Mouse (Mus musculus): Measurements from ENCODE around the gene Hist1h2bf.
A peak's percentile ranks its signal among the peaks of the same experiment; 100 is the strongest.
"Not testable (repeated sequence)": the region's sequence is repeated elsewhere in the genome, so short reads cannot be mapped to it uniquely, and the experiment has no call there.

Gene Hist1h2bf

GRCm38 (mm10) chr13:23573898-23574524, at the start of gene Hist1h2bf, which contains the start of gene Hist1h2ad:
Hist1h2bf (minus strand) TSS chr13:23574196.
Hist1h2ad (plus strand) TSS chr13:23574381.
- peak; percentile 99 for DNase-seq (ENCODE audit: low read depth, low spot score)

DNA sequence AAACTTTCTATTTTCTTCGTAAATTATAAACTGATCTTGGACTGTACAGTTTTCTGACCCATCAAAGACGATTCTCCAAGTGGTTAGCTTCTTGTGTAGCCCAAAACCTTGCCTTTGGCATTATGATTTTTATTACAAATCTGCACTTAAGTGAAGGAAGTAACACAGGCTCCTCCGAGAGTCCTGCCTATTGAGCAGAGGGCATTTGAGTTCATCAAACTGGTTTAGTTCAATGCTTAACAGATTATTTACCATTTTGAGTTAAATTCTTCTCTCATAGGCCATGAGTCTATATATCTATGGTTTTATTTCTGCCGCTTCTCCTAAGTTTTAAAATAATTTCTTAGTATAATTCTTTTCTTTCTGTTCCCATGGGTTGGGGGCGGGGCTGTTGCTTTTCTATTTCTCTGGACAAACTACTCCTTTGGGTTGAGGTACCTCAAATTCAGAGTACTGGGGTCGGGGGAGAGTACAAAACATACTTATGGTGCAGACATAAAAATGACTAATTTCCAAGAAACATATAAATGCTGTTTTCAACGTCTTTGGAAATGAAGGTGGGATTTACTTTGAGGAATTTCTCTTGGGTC, 49.0 kb upstream of the Hist1h2bf start:
- peak; percentile 52 for DNase-seq (ENCODE audit: low read depth, low spot score)

DNA sequence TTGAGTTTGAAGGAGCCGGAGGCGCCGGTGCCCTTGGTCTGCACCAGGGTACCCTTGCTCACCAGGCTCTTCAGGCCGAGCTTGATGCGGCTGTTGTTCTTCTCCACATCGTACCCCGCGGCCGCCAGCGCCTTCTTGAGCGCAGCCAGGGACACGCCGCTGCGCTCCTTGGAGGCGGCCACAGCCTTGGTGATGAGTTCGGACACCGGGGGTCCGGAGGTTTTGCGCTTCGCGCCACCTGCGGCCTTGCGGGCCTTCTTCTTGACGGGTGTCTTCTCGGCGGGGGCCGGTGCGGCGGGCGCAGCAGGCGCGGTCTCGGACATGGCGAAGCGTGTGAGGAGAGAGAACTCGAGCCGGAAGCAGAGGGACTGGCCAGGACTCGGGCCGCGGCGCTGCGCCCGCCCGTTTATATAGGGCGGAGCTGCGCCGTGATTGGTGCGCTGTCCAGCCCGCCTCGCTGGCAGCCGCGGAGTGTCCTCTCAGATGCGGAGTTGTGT, 48.2 kb upstream of the Hist1h2bf start, which contains the start of gene Hist1h1e:
Gene Hist1h1e (minus strand): TSS at position 384 of the 497 bp plus-strand sequence.
- peak; percentile 90 for DNase-seq (ENCODE audit: low read depth, low spot score)

DNA sequence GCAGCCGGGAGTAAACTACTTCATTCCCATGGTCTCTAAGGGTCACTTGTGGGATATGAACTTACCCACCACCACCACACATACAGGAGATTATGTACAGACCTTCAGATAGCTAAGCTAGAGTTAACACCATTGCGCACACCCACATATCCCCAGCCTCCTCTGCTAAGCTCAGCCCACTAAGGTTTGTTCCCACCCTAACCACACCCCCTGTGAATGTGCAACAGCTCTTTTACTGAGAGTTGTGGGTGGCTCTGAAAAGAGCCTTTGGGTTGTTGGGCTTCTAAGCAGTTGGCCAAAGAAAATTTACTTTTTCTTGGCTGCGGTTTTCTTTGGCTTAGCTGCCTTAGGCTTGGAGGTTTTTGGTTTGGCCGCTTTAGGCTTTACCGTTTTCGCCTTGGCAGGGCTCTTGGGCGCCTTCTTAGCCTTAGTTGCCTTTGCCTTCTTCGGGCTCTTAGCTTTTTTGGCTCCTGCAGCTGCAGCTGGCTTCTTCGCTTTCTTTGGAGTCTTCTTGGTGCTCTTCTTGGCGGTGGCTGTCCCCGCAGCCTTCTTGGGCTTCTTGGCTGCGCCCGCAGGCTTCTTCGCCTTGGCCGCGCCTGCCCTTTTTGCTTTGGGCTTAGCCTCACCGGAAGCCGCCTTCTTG, 47.7 kb upstream of the Hist1h2bf start:
- DNase-seq (ENCODE audit: low read depth, low spot score) = peak; percentile 86

DNA sequence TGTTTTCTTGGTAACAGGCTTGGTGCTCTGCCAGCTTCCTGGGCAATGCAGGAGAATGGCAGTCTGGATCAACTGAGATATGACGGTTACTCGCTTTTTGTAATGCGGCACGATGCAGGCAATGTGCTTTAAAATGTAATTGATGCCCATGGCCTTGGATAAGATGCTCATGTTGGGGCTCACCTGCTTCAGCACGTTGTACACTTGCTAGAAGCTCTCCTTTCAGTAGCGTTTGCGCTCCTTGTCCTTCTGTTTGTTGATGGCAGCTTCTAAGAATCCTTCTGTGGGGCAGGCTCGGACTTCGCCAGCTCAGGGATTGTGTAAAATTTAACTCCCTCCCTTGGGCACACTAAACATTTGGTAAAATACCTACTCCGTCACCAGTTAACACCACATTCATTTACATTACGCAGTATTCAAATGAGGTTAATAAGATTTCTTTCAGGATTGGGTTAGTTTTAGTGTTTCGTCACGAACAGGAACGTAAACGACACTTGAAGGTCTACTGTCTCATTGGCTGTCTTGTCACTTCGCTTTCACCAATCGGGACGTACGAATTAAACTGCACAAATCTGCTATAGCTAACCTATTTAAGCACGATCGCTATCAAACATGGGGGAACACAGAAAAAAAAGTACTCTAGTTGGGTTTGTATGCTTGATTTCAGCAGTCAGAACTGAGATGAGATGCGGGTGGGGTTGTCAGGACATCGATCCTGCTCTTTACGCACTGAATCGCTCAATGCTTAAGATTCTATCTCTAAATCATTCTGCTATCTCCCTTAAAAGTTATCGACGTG, 46.9 kb upstream of the Hist1h2bf start, which contains the start of gene Hist1h2be:
Gene Hist1h2be (minus strand): TSS at position 392 of the 799 bp plus-strand sequence.
- DNase-seq (ENCODE audit: low read depth, low spot score) = peak; percentile 87

- peak; percentile 28 for DNase-seq (ENCODE audit: low read depth, low spot score)
Observed at GRCm38 (mm10) chr13:23620056-23620732, 46.2 kb upstream of the Hist1h2bf start.

- DNase-seq (ENCODE audit: low read depth, low spot score) = no peak
Observed at GRCm38 (mm10) chr13:23611638-23612037, 37.6 kb upstream of the Hist1h2bf start.

DNA sequence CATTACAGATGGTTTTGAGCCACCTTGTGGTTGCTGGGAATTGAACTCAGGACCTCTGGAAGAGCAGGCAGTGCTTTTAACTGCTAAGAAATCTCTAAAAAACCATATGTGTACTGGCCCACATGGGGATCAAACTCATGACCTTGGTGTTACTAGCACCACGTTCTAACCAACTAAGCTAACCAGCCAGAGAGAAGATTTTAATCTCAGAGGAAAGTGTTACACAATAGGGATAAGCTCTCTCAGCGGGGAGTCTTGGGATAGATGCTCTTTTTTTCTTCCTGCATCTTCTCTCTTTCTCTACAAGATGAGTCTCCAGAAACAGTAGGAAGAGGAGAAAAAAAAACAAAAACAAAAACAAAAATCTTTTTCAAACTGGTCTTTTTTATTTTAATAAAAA, 36.4 kb upstream of the Hist1h2bf start:
- DNase-seq (ENCODE audit: low read depth, low spot score) = no peak

- no peak for DNase-seq (ENCODE audit: low read depth, low spot score)
Observed at GRCm38 (mm10) chr13:23609844-23610243, 35.8 kb upstream of the Hist1h2bf start.

- DNase-seq (ENCODE audit: low read depth, low spot score) = peak; percentile 62
Observed at GRCm38 (mm10) chr13:23609209-23609608, 35.2 kb upstream of the Hist1h2bf start.

DNA sequence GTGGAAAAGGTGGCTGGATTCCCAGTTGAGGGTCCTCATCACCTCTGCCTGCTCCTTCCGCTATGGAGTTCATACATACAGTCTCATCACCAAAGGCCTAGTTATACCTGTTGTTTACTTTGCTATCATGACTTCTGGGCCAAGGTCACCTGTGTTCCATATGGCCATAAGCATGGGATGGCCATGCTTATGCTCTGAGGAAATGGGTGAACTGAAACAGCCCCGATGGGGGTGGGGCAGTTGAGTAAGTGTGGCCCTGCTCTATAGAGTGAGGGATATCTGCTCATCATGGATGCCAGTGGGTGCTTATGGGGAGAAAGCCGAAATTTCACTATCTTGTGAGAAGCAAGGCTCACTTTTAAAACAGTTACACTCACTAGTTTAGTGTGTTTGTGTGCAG, 31.1 kb upstream of the Hist1h2bf start:
- DNase-seq (ENCODE audit: low read depth, low spot score) = no peak

DNA sequence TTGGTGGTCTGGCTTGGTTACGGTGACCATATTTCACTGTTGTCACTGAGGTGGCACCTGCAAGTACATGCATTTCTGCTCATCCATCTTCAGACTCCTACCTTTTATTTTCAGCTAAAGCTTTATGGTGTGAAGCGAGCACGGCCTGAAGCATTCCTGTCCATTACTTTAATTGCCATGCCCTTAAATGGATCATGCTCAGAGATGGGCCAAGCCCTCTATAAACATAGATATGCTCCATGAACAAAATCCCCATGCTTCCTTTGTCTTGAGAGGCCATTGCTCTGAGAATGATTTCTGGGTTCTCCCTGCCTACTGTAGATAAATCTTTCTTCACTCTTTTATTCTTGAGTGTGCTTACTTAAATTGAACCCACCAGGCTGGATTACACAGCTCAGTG, 30.5 kb upstream of the Hist1h2bf start:
- no peak for DNase-seq (ENCODE audit: low read depth, low spot score)

DNA sequence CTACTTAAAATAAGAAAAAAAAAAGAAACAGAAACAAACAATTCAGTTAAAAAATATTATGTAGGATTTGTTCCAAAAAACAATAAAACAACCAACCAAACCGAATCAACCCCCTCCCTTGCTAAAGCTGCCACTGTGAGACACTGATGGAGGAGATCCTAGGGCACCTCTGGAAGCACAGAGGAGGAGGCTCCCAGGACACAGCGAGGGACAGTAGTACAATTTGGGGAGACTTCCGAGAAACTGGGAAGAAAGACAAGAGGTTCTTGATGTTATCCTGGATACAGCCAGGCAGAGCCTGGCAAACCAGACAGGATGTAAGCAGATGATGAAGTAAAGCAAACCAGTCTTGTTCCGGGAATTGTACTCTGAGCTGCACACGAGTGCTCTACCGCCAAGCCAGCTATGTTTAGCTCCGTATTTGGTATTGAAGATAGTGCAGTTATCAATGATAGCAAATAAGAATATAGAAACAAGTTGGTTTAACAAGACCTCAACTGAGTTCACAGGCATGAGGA, 29.2 kb upstream of the Hist1h2bf start:
- DNase-seq (ENCODE audit: low read depth, low spot score) = no peak

GRCm38 (mm10) chr13:23597957-23598356, 24.0 kb upstream of the Hist1h2bf start:
- DNase-seq (ENCODE audit: low read depth, low spot score) = peak; percentile 90

DNA sequence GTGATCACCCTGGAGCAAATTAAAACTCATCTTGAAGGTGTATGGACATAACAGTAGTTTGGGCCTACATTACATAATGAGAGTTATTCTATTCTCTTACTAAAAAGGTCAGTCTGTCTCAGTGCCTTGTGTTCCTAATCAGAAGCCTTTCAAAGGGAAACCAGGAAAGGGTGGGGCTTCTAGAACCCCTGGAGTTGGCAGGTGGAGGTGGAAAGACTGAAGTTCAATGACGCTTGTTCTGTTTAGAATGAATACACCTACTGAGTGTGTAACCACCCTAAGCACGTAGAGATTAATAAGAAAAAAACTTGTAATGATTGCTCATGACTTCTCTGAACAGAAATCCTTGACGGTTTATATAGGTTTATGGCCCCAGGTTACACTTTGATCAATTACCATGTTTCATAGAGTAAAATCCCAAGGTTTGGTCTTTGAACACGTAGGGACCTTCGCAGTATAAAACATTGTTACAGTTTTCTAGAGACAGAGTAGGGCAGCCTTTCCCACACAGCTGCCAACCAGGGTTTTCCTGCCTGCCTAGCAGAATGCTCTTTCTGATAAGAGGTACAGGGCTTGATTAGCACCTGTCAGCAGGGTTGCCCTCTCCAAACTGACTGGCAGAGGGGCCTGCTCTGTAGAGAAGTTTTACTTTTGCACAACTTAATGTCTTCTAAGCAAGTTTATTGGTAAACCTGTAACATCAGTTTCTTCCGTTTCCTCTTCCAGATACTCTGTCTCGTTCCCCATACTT, 21.8 kb upstream of the Hist1h2bf start:
- DNase-seq (ENCODE audit: low read depth, low spot score) = peak; percentile 65

DNA sequence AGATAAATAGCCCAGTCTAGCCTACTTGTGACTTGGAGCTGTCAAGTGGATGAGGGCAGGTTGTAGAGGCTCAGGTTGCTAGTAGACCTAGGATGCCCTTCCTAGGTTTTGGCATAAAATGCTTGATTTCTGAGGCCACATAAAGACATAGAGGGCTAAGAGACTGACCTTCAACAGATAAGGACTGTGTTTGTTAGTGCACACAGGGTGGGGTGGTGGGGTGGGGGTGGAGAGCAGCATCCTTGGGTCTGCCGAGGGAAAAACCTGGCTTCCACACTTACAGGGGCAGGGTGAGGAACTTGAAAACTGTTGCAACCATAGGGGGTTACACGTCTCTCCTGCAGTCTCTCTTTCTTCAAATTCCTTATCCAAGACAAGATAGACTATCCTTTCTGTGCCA, 21.2 kb upstream of the Hist1h2bf start:
- no peak for DNase-seq (ENCODE audit: low read depth, low spot score)

DNA sequence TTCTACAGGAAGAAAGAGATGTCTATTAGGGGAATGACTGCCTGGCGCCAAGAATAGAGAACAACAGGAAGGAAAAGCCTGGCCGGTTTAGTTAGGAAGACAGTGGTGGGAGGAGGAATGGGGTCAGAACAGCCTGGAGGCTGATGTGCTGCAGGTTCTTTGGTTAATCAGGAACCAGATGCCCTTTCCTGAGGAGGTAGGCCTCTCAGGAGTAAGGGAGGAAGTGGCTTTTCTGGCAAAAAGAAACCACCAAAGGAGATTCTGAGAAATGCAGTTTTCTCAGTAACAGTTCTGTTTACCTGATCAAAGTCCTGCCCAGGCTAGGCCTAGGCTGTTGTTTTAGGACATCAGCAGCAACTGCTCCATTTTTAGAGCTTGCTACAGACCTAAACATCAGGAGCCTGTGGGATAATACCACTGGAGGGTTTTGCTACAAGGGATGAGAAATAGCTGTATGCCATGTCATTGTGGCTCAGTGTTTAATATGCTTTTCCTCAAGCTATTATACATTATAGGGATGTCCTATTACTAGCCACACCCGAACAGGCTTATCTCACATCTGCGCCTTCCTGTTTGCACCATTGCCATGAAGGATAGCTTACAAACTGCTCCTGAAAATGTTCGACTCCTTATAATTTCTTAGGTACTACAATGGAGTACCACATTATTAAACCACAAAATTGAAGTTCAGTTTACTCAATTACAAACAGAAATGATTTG, 19.2 kb upstream of the Hist1h2bf start:
- DNase-seq (ENCODE audit: low read depth, low spot score) = no peak

- DNase-seq (ENCODE audit: low read depth, low spot score) = no peak
Observed at GRCm38 (mm10) chr13:23592614-23593013, 18.6 kb upstream of the Hist1h2bf start.

GRCm38 (mm10) chr13:23591886-23592285, 17.9 kb upstream of the Hist1h2bf start:
- DNase-seq (ENCODE audit: low read depth, low spot score) = not testable (repeated sequence)
